Mouse (Mus musculus) lung, embryonic 15.5 days (tissue): ENCODE results near the gene Arfip1. TPM values are rescaled to one million over a fixed set of nuclear protein-coding genes. Genes with fewer than 3 reads are reported as not detected.
"Not testable (repeated sequence)": the region's sequence is repeated elsewhere in the genome, so short reads cannot be mapped to it uniquely, and the experiment has no call there.

Source experiments
- ATAC-seq: fragments of 200-750 bp; cut with Nextera tagmentation; 2 replicates; pipeline ENCODE4 v1.8.0; 2017; ENCODE audit warnings: moderate number of reproducible peaks, borderline replicate concordance; ENCODE audit not compliant: low FRiP score, low TSS enrichment; ENCODE audit errors: extremely low read depth
- H3K27ac ChIP-seq: fragments of 300-500 bp; sonication (generic); 2 replicates; pipeline ENCODE4 v1.5.1; 2015; ENCODE audit warnings: moderate library complexity, mild to moderate bottlenecking, inconsistent platforms
- H3K27me3 ChIP-seq: fragments of 300-500 bp; sonication (generic); 2 replicates; pipeline ENCODE4 v1.6.1; 2015; ENCODE audit warnings: inconsistent platforms
- H3K36me3 ChIP-seq: fragments of 300-500 bp; sonication (generic); 2 replicates; pipeline ENCODE4 v1.6.1; 2015; ENCODE audit warnings: inconsistent platforms
- H3K4me1 ChIP-seq: fragments of 300-500 bp; sonication (generic); 2 replicates; pipeline ENCODE4 v1.6.1; 2015; ENCODE audit warnings: inconsistent platforms
- H3K4me2 ChIP-seq: fragments of 300-500 bp; sonication (generic); 2 replicates; pipeline ENCODE4 v1.6.1; 2015; ENCODE audit warnings: inconsistent platforms, mild to moderate bottlenecking, moderate library complexity
- H3K4me3 ChIP-seq: fragments of 300-500 bp; sonication (generic); 2 replicates; pipeline ENCODE4 v1.5.1; 2015; ENCODE audit warnings: mild to moderate bottlenecking, inconsistent platforms
- H3K9ac ChIP-seq: fragments of 300-500 bp; sonication (generic); 2 replicates; pipeline ENCODE4 v1.6.1; 2015; ENCODE audit warnings: inconsistent platforms
- H3K9me3 ChIP-seq: fragments of 300-500 bp; sonication (generic); 2 replicates; pipeline ENCODE4 v1.6.1; 2016; ENCODE audit warnings: inconsistent platforms
- WGBS: fragments of 180-500 bp; shearing (Covaris S2); methylation state at CpG from one replicate; pipeline ENCODE4 v1.1.7; 2015; 5-methylcytosine and 5-hydroxymethylcytosine counted together
- polyA plus RNA-seq: library from polyadenylated mRNA; unstranded; fragments of >200 nt; fragmentation: Nextera tagmentation; extraction: Ambion mirVana; gene quantifications from 2 replicates; pipeline ENCODE4 v1.2.1, GENCODE M21; 2015

Gene Arfip1
- polyA plus RNA-seq, 1 experiment from 2014 or later, result 60.8 TPM

DNA sequence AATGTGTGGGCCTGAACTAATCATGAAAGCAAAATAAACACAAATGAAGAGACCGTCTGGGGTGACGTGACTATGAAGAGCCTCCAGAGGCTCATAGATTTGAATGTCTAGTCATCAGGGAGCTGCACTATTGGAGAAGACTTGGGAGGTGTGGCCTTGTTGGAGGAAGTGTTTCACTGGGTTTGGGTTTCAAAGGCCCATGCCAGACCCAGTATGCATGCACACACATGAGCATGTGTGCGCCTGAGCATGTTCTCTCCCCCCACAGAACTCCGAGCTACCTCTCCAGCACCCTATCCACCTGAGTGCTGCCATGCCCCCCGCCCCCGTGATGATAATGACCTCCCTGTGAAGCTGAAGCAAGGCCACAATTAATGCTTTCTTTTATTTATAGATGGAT, 12.8 kb downstream of the Arfip1 start:
- Histone ChIP-seq H3K27ac (no peak overlapping the region), H3K9ac (no peak overlapping the region), H3K9me3 (no peaks in the 10 kb centered on the region), H3K4me2 (no peak overlapping the region), H3K4me1 (peaks cover 12% of the 10 kb centered on the region; the same call in 1 of the 2 replicates), H3K4me3 (no peak overlapping the region), H3K36me3 (no peaks in the 10 kb centered on the region), H3K27me3 (no peaks in the 10 kb centered on the region)
- no peak; the same call in 1 of the 2 replicates for ATAC-seq
- WGBS, result 66% methylated on average over 6 of the region's 6 CpGs

DNA sequence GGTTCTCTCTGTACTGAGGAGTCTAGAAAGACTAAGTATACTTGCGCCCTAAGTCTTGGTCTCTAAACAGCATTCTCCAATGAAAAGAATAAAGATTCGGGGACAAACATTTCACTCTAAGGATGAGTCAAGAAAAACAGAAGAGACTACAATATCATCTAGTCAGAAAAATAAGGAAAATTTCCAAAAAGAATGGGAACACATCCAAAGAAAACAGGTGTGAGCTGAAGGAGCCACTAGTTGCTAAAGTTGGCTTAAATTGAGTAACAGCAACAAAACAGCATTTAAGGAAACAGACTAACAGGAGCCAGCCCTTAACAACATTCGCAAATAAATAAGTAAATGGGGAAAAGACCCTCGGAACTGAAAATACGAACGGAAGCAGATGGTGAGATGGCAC, 13.9 kb downstream of the Arfip1 start:
- Histone ChIP-seq H3K4me2 (no peak overlapping the region), H3K9ac (no peak overlapping the region), H3K4me3 (no peak overlapping the region), H3K36me3 (no peaks in the 10 kb centered on the region), H3K9me3 (no peaks in the 10 kb centered on the region), H3K27me3 (no peaks in the 10 kb centered on the region), H3K27ac (no peak overlapping the region), H3K4me1 (peaks cover 9% of the 10 kb centered on the region; the same call in 1 of the 2 replicates)
- no peak for ATAC-seq
- 96% methylated on average over 6 of the region's 6 CpGs for WGBS

DNA sequence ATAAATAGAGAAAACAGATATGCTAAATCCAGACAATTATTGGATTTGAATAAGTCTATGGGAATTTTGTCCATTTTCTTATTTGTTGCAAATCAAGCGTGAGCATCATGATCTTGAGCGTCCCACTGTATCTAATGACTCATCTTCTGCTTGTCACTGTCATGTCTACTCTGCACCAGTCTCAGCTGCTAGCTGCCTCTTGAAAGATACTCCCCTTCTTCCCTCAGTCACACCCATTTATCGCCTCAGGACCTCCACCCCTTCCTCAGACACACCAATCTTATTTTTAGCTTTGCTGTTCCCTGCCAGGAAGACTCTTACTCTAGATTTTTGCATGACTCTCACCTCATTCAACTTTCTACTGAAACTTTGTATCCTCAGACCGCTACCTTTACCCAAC, 19.0 kb downstream of the Arfip1 start:
- H3K9me3 ChIP-seq, result no peaks in the 10 kb centered on the region
- 0 out of 2 replicates have a peak, but pooled peaks cover 5% of the 10 kb centered on the region for H3K4me1 ChIP-seq
- no peak overlapping the region for H3K4me2 ChIP-seq
- no peak overlapping the region for H3K4me3 ChIP-seq
- H3K27me3 ChIP-seq, result no peaks in the 10 kb centered on the region
- ATAC-seq, result no peak
- WGBS, result 86% methylated on average over 4 of the region's 4 CpGs
- no peaks in the 10 kb centered on the region for H3K36me3 ChIP-seq
- no peak overlapping the region for H3K27ac ChIP-seq
- H3K9ac ChIP-seq, result no peak overlapping the region

DNA sequence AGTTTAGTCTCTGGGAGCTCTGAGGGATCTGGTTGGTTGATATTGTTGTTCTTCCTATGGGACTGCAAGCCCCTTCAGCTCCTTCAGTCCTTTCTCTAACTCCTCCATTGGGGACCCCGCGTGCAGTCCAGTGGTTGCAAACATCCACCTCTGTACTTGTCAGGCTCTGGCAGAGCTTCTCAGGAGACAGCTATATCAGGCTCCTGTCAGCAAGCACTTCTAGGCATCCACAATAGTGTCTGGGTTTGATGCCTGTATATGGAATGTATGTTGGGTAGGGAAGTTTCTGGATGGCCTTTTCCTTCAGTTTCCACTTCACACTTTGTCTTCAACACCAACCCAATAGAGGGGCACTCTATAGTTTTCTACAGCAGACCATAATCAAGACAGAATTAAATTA, 19.5 kb downstream of the Arfip1 start:
- not testable (repeated sequence) for H3K9me3 ChIP-seq, H3K27ac ChIP-seq, H3K4me3 ChIP-seq, H3K4me1 ChIP-seq, H3K4me2 ChIP-seq, H3K27me3 ChIP-seq, H3K36me3 ChIP-seq, H3K9ac ChIP-seq, ATAC-seq
- WGBS, result 88% methylated on average over 2 of the region's 2 CpGs

DNA sequence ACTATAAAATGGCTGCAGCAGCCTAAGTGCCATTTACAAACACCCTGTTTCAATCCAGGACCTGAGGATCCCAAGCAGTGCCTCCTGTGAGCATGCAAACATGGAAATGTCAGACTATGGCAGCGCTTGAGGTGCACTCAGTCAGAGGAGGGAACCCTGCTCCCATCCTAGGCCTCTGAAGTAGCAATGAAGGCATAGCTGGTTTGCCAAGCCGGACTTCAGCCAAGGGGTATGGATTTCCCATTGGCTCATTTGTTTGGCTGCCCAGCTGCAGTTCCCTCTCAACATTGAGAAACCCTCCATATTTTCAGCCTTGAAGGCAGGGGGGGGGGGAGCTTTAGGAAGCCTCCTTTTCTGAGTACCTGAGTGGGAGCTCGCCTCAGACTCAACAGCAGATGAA, 24.1 kb downstream of the Arfip1 start:
- Histone ChIP-seq H3K9me3 (no peaks in the 10 kb centered on the region), H3K4me2 (no peak overlapping the region), H3K36me3 (no peaks in the 10 kb centered on the region), H3K9ac (no peak overlapping the region), H3K4me1 (peaks cover 7% of the 10 kb centered on the region; the same call in 1 of the 2 replicates), H3K27me3 (no peaks in the 10 kb centered on the region), H3K4me3 (no peak overlapping the region), H3K27ac (no peak overlapping the region)
- no peak for ATAC-seq
- 86% methylated on average over 3 of the region's 3 CpGs for WGBS

DNA sequence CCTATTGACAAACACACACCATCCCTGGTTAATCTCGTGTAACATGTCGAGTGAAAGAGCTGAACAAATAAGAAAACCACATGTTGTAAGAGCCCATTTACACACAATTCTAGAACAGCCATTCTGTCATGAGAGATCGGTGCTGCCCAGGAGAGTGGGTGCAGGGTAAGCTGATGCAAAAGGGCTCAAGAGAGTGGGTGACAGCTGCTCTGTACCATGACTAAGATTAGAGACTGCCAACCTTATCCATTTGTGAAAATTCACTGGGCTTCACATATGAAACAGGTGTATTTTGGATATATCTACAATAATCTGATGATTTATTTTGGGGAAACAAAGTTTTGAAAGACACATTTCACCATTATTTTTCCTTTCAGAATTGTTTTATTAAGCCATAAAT, 26.6 kb downstream of the Arfip1 start:
- no peak overlapping the region for H3K27ac ChIP-seq
- H3K36me3 ChIP-seq, result no peaks in the 10 kb centered on the region
- H3K27me3 ChIP-seq, result no peaks in the 10 kb centered on the region
- H3K9ac ChIP-seq, result no peak overlapping the region
- WGBS, result 66% methylated on average over 3 of the region's 3 CpGs
- H3K4me2 ChIP-seq, result no peak overlapping the region
- no peaks in the 10 kb centered on the region for H3K9me3 ChIP-seq
- ATAC-seq, result no peak
- peaks cover 3% of the 10 kb centered on the region; the same call in 1 of the 2 replicates for H3K4me1 ChIP-seq
- no peak overlapping the region for H3K4me3 ChIP-seq

DNA sequence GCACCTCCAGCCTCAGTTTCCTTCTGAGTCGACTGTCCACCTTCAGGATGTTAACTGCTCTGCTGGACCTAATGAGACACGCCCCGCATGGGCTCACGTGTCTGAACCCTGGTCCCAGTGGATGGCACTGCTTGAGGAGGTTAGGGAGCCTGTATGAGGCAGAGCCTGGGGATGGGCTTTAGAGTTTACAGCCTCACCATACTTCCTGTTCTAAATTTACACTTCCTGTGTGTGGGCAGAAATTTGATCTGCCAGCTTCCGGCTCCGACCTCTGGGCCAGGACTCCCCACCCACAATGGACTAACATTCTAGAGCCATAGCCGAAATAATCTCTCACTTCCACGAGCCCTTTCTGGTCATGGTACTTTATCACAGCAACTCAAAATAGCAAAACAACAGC, 35.2 kb downstream of the Arfip1 start:
- H3K4me3 ChIP-seq, result no peak overlapping the region
- no peak overlapping the region for H3K9ac ChIP-seq
- H3K27ac ChIP-seq, result no peak overlapping the region
- H3K27me3 ChIP-seq, result no peaks in the 10 kb centered on the region
- H3K9me3 ChIP-seq, result no peaks in the 10 kb centered on the region
- WGBS, result 66% methylated on average over 8 of the region's 8 CpGs
- H3K36me3 ChIP-seq, result no peaks in the 10 kb centered on the region
- ATAC-seq, result no peak
- no peak overlapping the region for H3K4me2 ChIP-seq
- 0 out of 2 replicates have a peak, but pooled peaks cover 2% of the 10 kb centered on the region for H3K4me1 ChIP-seq

DNA sequence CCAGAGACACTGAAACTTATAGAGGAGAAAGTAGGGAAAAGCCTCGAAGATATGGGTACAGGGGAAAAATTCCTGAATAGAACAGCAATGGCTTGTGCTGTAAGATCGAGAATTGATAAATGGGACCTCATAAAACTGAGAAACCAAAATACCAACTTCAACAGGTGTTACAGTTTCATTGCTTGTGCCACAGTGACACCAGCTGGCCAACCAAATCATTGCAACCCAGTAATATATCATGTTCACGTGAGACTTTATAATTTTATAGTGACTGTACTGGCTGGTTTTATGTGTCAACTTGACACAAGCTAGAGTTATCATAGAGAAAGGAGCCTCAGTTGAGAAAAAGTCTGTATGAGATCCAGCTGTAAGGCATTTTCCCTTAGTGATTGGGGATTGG, 40.0 kb downstream of the Arfip1 start:
- not testable (repeated sequence) for ATAC-seq, H3K9me3 ChIP-seq, H3K9ac ChIP-seq, H3K27ac ChIP-seq, H3K27me3 ChIP-seq, H3K4me1 ChIP-seq, H3K36me3 ChIP-seq, H3K4me3 ChIP-seq, H3K4me2 ChIP-seq
- 12% methylated on average over 3 of the region's 3 CpGs for WGBS

DNA sequence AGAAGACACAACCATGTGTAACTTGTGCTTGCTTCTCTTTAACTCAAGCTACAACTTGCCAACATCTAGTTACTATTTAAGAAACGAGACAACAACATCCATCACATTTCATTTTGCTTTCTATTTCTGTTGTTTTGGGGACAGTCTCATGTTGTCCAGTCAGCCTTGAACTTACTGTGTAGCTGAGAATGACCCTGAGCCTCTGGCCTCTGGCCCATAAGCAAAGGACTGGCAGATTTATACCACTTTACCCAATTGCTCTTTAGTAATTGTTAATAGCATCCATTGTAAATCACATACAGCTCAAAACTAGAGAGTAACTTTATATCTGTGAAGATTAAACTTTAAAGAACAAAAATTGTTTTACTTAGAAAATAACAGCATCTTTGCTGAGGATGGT, 40.5 kb downstream of the Arfip1 start:
- H3K36me3 ChIP-seq, result no peaks in the 10 kb centered on the region
- no peak for ATAC-seq
- WGBS, result 76% methylated on average over 1 of the region's 1 CpGs
- no peak overlapping the region for H3K9ac ChIP-seq
- H3K4me1 ChIP-seq, result 0 out of 2 replicates have a peak, but pooled peaks cover 7% of the 10 kb centered on the region
- no peak overlapping the region for H3K4me3 ChIP-seq
- H3K27me3 ChIP-seq, result no peaks in the 10 kb centered on the region
- no peak overlapping the region for H3K4me2 ChIP-seq
- no peaks in the 10 kb centered on the region for H3K9me3 ChIP-seq
- no peak overlapping the region for H3K27ac ChIP-seq

DNA sequence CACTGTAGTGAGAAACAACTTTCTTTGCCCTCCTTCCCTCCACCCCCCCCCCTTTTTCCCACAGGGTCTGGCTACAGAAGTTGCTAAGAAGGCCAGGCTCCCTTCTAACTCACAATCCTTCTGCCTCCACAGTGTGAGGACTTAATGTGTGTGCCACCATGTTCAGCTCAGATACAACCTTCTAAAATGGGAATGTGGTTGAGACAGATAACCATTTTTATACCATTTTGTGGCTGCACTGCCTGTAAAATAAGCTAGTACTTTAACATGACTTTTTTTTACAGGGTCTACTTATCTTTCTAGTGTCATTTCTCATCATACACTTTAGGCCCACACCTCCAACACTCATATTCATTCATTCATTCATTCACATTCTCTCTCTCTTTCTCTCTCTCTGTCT, 41.8 kb downstream of the Arfip1 start:
- Histone ChIP-seq H3K27me3 (no peaks in the 10 kb centered on the region), H3K36me3 (no peaks in the 10 kb centered on the region), H3K4me1 (0 out of 2 replicates have a peak, but pooled peaks cover 7% of the 10 kb centered on the region), H3K4me3 (no peak overlapping the region), H3K9ac (no peak overlapping the region), H3K4me2 (no peak overlapping the region), H3K27ac (no peak overlapping the region), H3K9me3 (no peaks in the 10 kb centered on the region)
- ATAC-seq, result no peak

DNA sequence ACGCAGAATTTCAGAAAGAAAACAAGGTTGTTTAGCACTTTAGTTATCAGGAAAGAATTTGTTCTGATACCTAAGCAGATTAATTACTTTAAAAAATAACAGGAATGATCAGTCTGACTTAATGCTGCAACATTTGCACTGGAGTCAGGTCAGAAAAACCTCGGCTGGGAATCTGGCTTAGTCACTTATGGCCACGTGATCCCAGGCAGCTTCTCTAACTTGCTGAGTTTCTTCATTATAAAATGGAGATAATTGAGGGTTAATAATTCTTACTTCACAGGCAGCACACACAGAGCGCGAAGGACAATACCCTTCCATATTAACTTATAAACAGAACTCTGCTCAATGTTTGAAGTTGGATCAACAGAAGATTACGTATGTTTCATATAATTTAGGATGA, 45.4 kb downstream of the Arfip1 start:
- ATAC-seq, result no peak
- WGBS, result 66% methylated on average over 6 of the region's 6 CpGs
- Histone ChIP-seq H3K4me1 (0 out of 2 replicates have a peak, but pooled peaks cover 5% of the 10 kb centered on the region), H3K4me3 (no peak overlapping the region), H3K36me3 (0 out of 2 replicates have a peak, but pooled peaks cover 3% of the 10 kb centered on the region), H3K9me3 (no peaks in the 10 kb centered on the region), H3K4me2 (no peak overlapping the region), H3K27ac (no peak overlapping the region), H3K9ac (no peak overlapping the region), H3K27me3 (no peaks in the 10 kb centered on the region)

DNA sequence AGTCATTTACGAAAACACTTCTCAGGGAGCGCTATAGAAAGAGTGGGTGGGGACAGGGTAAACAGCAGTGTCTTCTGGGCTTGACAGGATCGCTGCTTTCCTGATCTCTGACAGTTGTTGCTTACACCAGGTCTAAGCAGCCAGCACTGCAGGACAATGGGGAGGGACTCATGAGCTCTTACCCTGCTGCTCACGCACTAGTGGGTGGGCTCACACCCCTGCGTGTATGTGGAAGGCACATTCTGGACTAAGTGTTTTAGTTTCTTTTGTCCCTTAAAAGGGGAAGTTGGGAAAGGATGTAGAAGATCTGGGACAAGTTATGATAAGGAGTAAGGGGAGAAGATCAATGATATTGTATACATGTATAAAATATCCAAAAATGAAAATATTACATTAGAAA, 49.2 kb downstream of the Arfip1 start:
- WGBS, result 66% methylated on average over 5 of the region's 5 CpGs
- H3K27me3 ChIP-seq, result no peaks in the 10 kb centered on the region
- H3K9me3 ChIP-seq, result no peaks in the 10 kb centered on the region
- ATAC-seq, result no peak
- H3K4me3 ChIP-seq, result no peak overlapping the region
- no peak overlapping the region for H3K9ac ChIP-seq
- H3K4me2 ChIP-seq, result no peak overlapping the region
- H3K4me1 ChIP-seq, result no peaks in the 10 kb centered on the region
- no peak overlapping the region for H3K27ac ChIP-seq
- H3K36me3 ChIP-seq, result 0 out of 2 replicates have a peak, but pooled peaks cover 3% of the 10 kb centered on the region

DNA sequence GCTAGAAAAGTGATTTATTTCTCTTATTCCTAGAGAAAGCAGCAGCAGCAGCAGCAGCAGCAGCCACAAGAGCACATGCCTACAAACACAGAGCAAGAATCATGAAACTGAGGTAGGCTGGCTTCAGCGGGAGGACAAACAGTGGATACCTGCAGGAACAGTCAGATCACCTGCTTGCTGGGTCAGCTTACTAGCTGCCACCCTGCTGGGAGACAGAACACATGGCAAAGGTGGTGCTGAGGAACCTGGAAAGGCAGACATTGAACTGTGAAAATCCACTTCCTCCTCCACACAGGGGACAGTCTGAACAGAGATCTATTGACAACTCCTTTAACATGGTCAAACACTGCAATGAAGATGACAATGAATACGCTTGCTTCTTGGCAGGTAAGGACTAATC, 53.4 kb downstream of the Arfip1 start:
- Histone ChIP-seq H3K9ac (no peak overlapping the region), H3K9me3 (no peaks in the 10 kb centered on the region), H3K4me2 (no peak overlapping the region), H3K27ac (no peak overlapping the region), H3K4me3 (no peak overlapping the region), H3K4me1 (no peaks in the 10 kb centered on the region), H3K36me3 (peaks cover 12% of the 10 kb centered on the region), H3K27me3 (no peaks in the 10 kb centered on the region)
- no peak for ATAC-seq
- 72% methylated on average over 2 of the region's 2 CpGs for WGBS
